Mouse (Mus musculus) forebrain, embryonic 16.5 days (tissue): Measurements from ENCODE around the gene Gm20388. TPM values are rescaled to one million over a fixed set of nuclear protein-coding genes. Genes with fewer than 3 reads are reported as not detected.

Experiments
- ATAC-seq: fragments of 200-750 bp; cut with Nextera tagmentation; 2 replicates; pipeline ENCODE4 v1.8.0; 2017; ENCODE audit warnings: mild to moderate bottlenecking, moderate library complexity
- H3K27ac ChIP-seq: fragments of 300-500 bp; sonication (generic); 2 replicates; pipeline ENCODE4 v1.5.1; 2014; ENCODE audit warnings: low read length, control low read depth
- H3K27me3 ChIP-seq: fragments of 300-500 bp; sonication (generic); replicated peaks from 2 replicates; pipeline ENCODE4 v1.6.1; 2014; ENCODE audit warnings: low read length; ENCODE audit not compliant: control insufficient read depth, insufficient read depth
- H3K36me3 ChIP-seq: fragments of 300-500 bp; sonication (generic); 2 replicates; pipeline ENCODE4 v1.6.1; 2014; ENCODE audit not compliant: control insufficient read depth, insufficient read depth
- H3K4me1 ChIP-seq: fragments of 300-500 bp; sonication (generic); replicated peaks from 2 replicates; pipeline ENCODE4 v1.6.1; 2014; ENCODE audit warnings: low read length; ENCODE audit not compliant: control insufficient read depth, insufficient read depth
- H3K4me2 ChIP-seq: fragments of 300-500 bp; sonication (generic); 2 replicates; pipeline ENCODE4 v1.6.1; 2014; ENCODE audit warnings: mild to moderate bottlenecking, low read length, control low read depth
- H3K4me3 ChIP-seq: fragments of 300-500 bp; sonication (generic); replicated peaks from 2 replicates; pipeline ENCODE4 v1.5.1; 2014; ENCODE audit warnings: mild to moderate bottlenecking, low read length, control low read depth
- H3K9ac ChIP-seq: fragments of 300-500 bp; sonication (generic); replicated peaks from 2 replicates; pipeline ENCODE4 v1.6.1; 2014; ENCODE audit warnings: low read depth, low read length, control low read depth
- H3K9me3 ChIP-seq: fragments of 300-500 bp; sonication (generic); 2 replicates; pipeline ENCODE4 v1.6.1; 2016; ENCODE audit warnings: low read length; ENCODE audit not compliant: control insufficient read depth
- WGBS: fragments of 180-500 bp; shearing (Covaris S2); extraction: QIAGEN DNeasy Blood & Tissue Kit; methylation state at CpG from one replicate; pipeline ENCODE4 v1.1.7; 2014; 5-methylcytosine and 5-hydroxymethylcytosine counted together
- polyA plus RNA-seq: library from polyadenylated mRNA; unstranded; fragments of >200 nt; fragmentation: Nextera tagmentation; extraction: Ambion mirVana; gene quantifications from 2 replicates; pipeline ENCODE4 v1.2.1, GENCODE M21; 2015

Gm20388 gene
- polyA plus RNA-seq, 1 experiment from 2014 or later = 4.7 TPM

- Histone ChIP-seq H3K4me3 (no peak overlapping the region), H3K9me3 (no peaks in the 10 kb centered on the region), H3K27me3 (peaks cover 39% of the 10 kb centered on the region), H3K27ac (no peak overlapping the region), H3K9ac (no peak overlapping the region), H3K4me2 (no peak overlapping the region), H3K4me1 (peaks cover 8% of the 10 kb centered on the region), H3K36me3 (no peaks in the 10 kb centered on the region)
- ATAC-seq = no peak
- WGBS = 11% methylated on average over 11 of the region's 11 CpGs
Measured at GRCm38 (mm10) chr8:121396151-121396550, 1485.5 kb downstream of the Gm20388 start.

DNA sequence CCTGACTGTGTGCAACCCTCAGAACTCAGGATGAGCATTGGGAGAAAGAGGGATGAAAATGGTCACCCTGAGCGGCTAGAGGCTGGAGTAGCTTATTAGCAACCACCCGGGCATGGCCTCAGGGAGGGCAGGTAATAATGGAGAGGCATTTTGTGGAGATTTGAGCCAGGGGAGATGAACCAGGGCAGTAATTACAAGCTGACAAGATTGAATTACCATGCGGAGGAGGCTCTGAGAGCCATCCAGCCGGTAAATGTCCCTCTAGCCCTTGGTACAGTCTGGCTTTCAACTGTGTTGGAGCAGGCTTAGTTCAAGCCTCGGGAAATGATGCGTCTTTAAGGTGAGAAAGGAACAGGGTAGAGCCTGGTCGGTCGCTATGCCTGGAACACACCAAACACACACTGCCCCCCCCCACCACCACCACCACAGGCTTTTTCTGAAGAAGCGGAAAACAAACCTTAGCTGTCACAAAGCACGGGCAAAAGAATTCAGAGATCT is 1486.6 kb downstream of the Gm20388 start:
- H3K9me3 ChIP-seq = no peaks in the 10 kb centered on the region
- H3K27ac ChIP-seq = no peak overlapping the region
- H3K4me2 ChIP-seq = no peak overlapping the region
- no peaks in the 10 kb centered on the region for H3K4me1 ChIP-seq
- ATAC-seq = no peak
- H3K4me3 ChIP-seq = no peak overlapping the region
- peaks cover 35% of the 10 kb centered on the region for H3K27me3 ChIP-seq
- 36% methylated on average over 10 of the region's 10 CpGs for WGBS
- no peak overlapping the region for H3K9ac ChIP-seq
- no peaks in the 10 kb centered on the region for H3K36me3 ChIP-seq

DNA sequence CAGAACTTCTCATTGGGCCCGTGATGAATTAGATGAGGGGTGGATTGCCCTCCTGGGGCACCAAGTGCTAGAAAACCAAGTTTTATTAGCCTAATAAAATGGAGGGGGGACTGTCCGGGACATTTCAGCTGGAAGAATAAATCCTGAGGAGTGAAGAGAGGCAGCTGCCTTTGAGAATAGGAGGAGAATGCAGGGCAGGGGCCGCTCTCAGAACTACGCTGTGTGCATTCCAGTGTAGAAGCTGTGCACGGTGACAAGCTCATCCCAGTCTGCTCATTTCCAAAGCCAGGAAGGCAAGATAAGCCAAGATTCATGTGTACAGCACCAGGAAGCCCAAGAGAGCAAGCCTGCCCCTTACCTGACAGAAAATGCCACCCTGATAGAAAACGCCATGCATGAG is 1487.4 kb downstream of the Gm20388 start:
- Histone ChIP-seq H3K9ac (no peak overlapping the region), H3K4me1 (no peaks in the 10 kb centered on the region), H3K9me3 (no peaks in the 10 kb centered on the region), H3K27me3 (peaks cover 29% of the 10 kb centered on the region), H3K4me3 (no peak overlapping the region), H3K4me2 (no peak overlapping the region), H3K36me3 (no peaks in the 10 kb centered on the region), H3K27ac (no peak overlapping the region)
- WGBS = 69% methylated on average over 6 of the region's 6 CpGs
- ATAC-seq = no peak

DNA sequence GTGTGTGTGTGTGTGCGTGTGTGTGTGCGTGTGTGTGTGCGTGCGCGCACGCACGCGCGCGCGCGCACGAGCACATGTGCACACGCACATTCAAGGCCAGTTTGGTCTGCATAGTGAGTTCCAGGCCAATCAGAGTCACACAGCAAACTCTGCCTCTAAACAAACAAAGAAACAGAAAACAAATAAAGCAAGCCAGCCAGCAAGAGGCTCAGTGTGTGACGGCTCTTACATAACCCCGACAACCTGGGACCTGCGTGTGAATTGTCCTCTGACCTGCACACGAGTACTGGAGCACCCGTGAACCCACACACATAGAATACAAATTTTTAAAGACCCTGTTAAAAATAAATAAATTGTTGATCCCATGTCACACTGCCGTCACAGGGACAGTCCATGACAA is 1488.1 kb downstream of the Gm20388 start:
- H3K9ac ChIP-seq = no peak overlapping the region
- peaks cover 23% of the 10 kb centered on the region for H3K27me3 ChIP-seq
- no peak overlapping the region for H3K27ac ChIP-seq
- H3K4me3 ChIP-seq = no peak overlapping the region
- H3K36me3 ChIP-seq = no peaks in the 10 kb centered on the region
- H3K4me2 ChIP-seq = no peak overlapping the region
- H3K4me1 ChIP-seq = no peaks in the 10 kb centered on the region
- no peaks in the 10 kb centered on the region for H3K9me3 ChIP-seq
- ATAC-seq = no peak
- WGBS = 93% methylated on average over 20 of the region's 20 CpGs

- 44% methylated on average over 3 of the region's 3 CpGs for WGBS
- no peak overlapping the region for H3K9ac ChIP-seq
- H3K27ac ChIP-seq = no peak overlapping the region
- no peaks in the 10 kb centered on the region for H3K9me3 ChIP-seq
- no peak for ATAC-seq
- H3K27me3 ChIP-seq = peaks cover 19% of the 10 kb centered on the region
- H3K4me3 ChIP-seq = no peak overlapping the region
- no peaks in the 10 kb centered on the region for H3K36me3 ChIP-seq
- H3K4me1 ChIP-seq = no peaks in the 10 kb centered on the region
- no peak overlapping the region for H3K4me2 ChIP-seq
Measured at GRCm38 (mm10) chr8:121399173-121399572, 1488.5 kb downstream of the Gm20388 start.

- Histone ChIP-seq H3K36me3 (no peaks in the 10 kb centered on the region), H3K27me3 (peaks cover 12% of the 10 kb centered on the region), H3K4me1 (no peaks in the 10 kb centered on the region), H3K27ac (no peak overlapping the region), H3K4me3 (no peak overlapping the region), H3K4me2 (no peak overlapping the region), H3K9me3 (no peaks in the 10 kb centered on the region), H3K9ac (no peak overlapping the region)
- WGBS = 35% methylated on average over 9 of the region's 9 CpGs
- no peak for ATAC-seq
Measured at GRCm38 (mm10) chr8:121400581-121400980, 1489.9 kb downstream of the Gm20388 start.

DNA sequence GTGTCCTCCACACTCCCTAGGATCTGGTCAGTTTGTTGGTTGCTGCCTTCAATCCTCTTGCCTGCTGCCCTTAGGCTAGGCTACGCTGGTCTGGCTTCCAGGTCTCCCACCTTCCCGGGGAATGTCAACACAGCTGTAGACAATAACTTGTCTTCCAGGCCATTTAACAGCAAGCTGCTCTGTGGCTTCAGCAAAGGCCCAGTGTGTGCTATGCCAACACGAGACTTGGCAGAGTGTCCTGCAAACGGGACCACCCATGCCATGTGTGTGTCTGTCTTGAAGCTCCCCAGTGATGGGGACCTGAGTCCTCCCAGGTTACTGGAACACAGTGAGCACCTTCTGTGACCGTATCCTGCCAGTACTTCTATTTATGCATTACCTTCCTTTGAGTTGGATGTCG is 1493.2 kb downstream of the Gm20388 start:
- Histone ChIP-seq H3K27ac (no peak overlapping the region), H3K27me3 (no peaks in the 10 kb centered on the region), H3K36me3 (no peaks in the 10 kb centered on the region), H3K9me3 (no peaks in the 10 kb centered on the region), H3K4me2 (no peak overlapping the region), H3K4me3 (no peak overlapping the region), H3K4me1 (no peaks in the 10 kb centered on the region), H3K9ac (no peak overlapping the region)
- WGBS = 85% methylated on average over 6 of the region's 6 CpGs
- no peak for ATAC-seq

DNA sequence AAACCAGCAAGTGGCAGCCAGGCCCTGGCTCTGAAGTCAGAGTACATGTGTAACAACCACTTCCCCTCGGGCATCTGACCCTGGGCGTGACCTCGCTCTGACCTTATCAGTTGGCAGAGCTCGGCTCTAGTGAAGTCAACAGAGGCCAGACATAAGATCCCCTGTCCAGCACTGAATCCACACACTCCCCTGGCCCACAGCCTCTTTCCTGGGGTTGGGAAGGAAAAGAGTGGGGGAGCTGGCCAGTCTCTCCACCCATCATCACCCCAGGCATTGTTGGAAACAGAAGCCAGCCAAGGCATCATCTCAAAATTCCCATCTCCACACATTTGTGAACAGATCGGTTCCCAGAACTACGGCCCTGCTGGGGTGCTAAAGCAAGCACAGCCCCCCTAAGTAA is 1507.4 kb downstream of the Gm20388 start:
- WGBS = 58% methylated on average over 6 of the region's 6 CpGs
- H3K36me3 ChIP-seq = no peaks in the 10 kb centered on the region
- no peak overlapping the region for H3K9ac ChIP-seq
- ATAC-seq = no peak
- no peaks in the 10 kb centered on the region for H3K27me3 ChIP-seq
- H3K27ac ChIP-seq = no peak overlapping the region
- no peaks in the 10 kb centered on the region for H3K4me1 ChIP-seq
- peaks cover 6% of the 10 kb centered on the region; the same call in 1 of the 2 replicates for H3K9me3 ChIP-seq
- no peak overlapping the region for H3K4me2 ChIP-seq
- no peak overlapping the region for H3K4me3 ChIP-seq

DNA sequence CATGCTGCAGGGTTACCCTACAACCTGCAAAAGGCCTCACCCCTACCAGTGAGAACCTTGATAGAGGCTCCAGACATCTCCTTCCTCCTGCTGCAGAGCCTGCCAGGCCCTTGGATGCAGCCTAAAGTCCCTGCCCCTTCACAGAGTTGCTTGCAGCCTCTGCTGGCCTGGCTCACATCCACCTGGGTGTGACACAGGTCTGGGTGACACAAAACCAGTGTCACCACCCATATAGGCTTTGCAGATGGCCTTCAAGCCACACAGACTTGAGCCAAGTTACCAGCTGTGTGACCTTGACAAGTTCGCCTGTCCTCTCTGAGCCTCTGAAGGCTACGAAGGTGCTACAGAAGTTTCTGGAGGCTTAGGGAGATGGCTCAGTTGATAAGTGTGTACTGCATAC is 1508.9 kb downstream of the Gm20388 start:
- Histone ChIP-seq H3K4me2 (no peak overlapping the region), H3K4me3 (no peak overlapping the region), H3K27ac (no peak overlapping the region), H3K36me3 (no peaks in the 10 kb centered on the region), H3K4me1 (no peaks in the 10 kb centered on the region), H3K27me3 (no peaks in the 10 kb centered on the region), H3K9ac (no peak overlapping the region), H3K9me3 (peaks cover 6% of the 10 kb centered on the region; the same call in 1 of the 2 replicates)
- ATAC-seq = no peak
- 83% methylated on average over 2 of the region's 2 CpGs for WGBS

DNA sequence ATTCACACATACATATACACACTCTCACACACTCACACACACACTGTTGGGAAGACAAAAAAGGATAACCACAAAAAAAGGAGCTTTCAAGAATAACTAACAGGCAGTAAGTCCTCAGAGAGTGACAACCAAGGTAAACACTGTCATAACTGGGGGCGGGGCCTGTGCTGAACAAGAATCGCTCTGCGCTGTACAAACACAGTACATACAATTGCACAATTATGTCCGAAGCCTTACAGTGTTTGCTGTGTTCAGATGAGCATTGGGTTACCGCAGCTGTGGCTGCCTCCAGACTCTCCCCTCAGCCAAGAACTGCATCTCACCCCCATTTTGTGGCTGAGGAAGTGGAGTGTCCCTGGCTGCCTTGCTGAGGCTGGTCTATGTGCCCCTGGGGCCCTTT is 1510.4 kb downstream of the Gm20388 start:
- Histone ChIP-seq H3K27me3 (no peaks in the 10 kb centered on the region), H3K9me3 (peaks cover 6% of the 10 kb centered on the region; the same call in 1 of the 2 replicates), H3K4me3 (no peak overlapping the region), H3K4me1 (no peaks in the 10 kb centered on the region), H3K4me2 (no peak overlapping the region), H3K36me3 (no peaks in the 10 kb centered on the region), H3K27ac (no peak overlapping the region), H3K9ac (no peak overlapping the region)
- ATAC-seq = no peak
- 82% methylated on average over 5 of the region's 5 CpGs for WGBS
